Mouse (Mus musculus) heart, postnatal 4 days (tissue): ENCODE data around the gene Scn9a. TPM values are rescaled to one million over a fixed set of nuclear protein-coding genes. Genes with fewer than 3 reads are reported as not detected.

Experiments
- DNase-seq: peaks from one replicate; pipeline ENCODE4 v3.0.0; 2021
- total RNA-seq, 2 experiments: library from RNA; stranded (reverse); gene quantifications; 2 replicates each; pipeline ENCODE4 v1.2.3; 2021

Gene Scn9a
- total RNA-seq: under 1 TPM; 0.05 to 0.09 TPM

- no peak for DNase-seq
These were observed at the start of gene Scn9a for GRCm38 (mm10) chr2:66634580-66635359. Scn9a (minus strand) TSS chr2:66634962.

- DNase-seq: no peak
These were observed 27.2 kb upstream of the Scn9a start for GRCm38 (mm10) chr2:66661988-66662387.

- DNase-seq: no peak
These were observed 21.7 kb upstream of the Scn9a start for GRCm38 (mm10) chr2:66656430-66656829.

- peak; percentile 9 for DNase-seq
These were observed 20.7 kb upstream of the Scn9a start for GRCm38 (mm10) chr2:66655431-66655830.

GRCm38 (mm10) chr2:66644384-66644783, 9.6 kb upstream of the Scn9a start:
- DNase-seq: no peak

- DNase-seq: no peak
These were observed 2.0 kb downstream of the Scn9a start for GRCm38 (mm10) chr2:66632728-66633127.

- no peak for DNase-seq
These were observed 23.7 kb downstream of the Scn9a start for GRCm38 (mm10) chr2:66611091-66611490.

GRCm38 (mm10) chr2:66597313-66597712, 37.4 kb downstream of the Scn9a start:
- no peak for DNase-seq

- no peak for DNase-seq
These were observed 38.6 kb downstream of the Scn9a start for GRCm38 (mm10) chr2:66596145-66596544.

- DNase-seq: no peak
These were observed 44.6 kb downstream of the Scn9a start for GRCm38 (mm10) chr2:66590151-66590550.

GRCm38 (mm10) chr2:66580026-66580808, 54.5 kb downstream of the Scn9a start:
- no peak for DNase-seq

GRCm38 (mm10) chr2:66548254-66548653, 86.5 kb downstream of the Scn9a start:
- DNase-seq: no peak

GRCm38 (mm10) chr2:66519966-66520365, 114.8 kb downstream of the Scn9a start:
- DNase-seq: no peak

- no peak for DNase-seq
These were observed 123.3 kb downstream of the Scn9a start for GRCm38 (mm10) chr2:66511424-66511823.

GRCm38 (mm10) chr2:66508032-66508431, 126.7 kb downstream of the Scn9a start:
- DNase-seq: no peak

- no peak for DNase-seq
These were observed 127.1 kb downstream of the Scn9a start for GRCm38 (mm10) chr2:66507616-66508015.

GRCm38 (mm10) chr2:66502158-66502557, 132.6 kb downstream of the Scn9a start:
- DNase-seq: no peak

GRCm38 (mm10) chr2:66494556-66494955, 140.2 kb downstream of the Scn9a start:
- no peak for DNase-seq

- no peak for DNase-seq
These were observed 156.4 kb downstream of the Scn9a start for GRCm38 (mm10) chr2:66478395-66478794.

- peak; percentile 16 for DNase-seq
These were observed 161.5 kb downstream of the Scn9a start for GRCm38 (mm10) chr2:66473181-66473822.

GRCm38 (mm10) chr2:66465484-66465883, 169.3 kb downstream of the Scn9a start:
- no peak for DNase-seq

- no peak for DNase-seq
These were observed 169.8 kb downstream of the Scn9a start for GRCm38 (mm10) chr2:66464874-66465458.

GRCm38 (mm10) chr2:66463916-66464315, 170.8 kb downstream of the Scn9a start:
- no peak for DNase-seq
